Mouse (Mus musculus): ENCODE data around the gene Nbeal2. TPM values are rescaled to one million over a fixed set of nuclear protein-coding genes. Genes with fewer than 3 reads are reported as not detected.
"Not testable (repeated sequence)": the region's sequence is repeated elsewhere in the genome, so short reads cannot be mapped to it uniquely, and the experiment has no call there.

Nbeal2 gene
- polyA plus RNA-seq, 1 experiment from 2014 or later, result 8.6 TPM

- 66% methylated on average over 6 of the region's 6 CpGs for WGBS (ENCODE audit: missing documents)
- Histone ChIP-seq H3K36me3 (ENCODE audit: inconsistent target) (no peaks in the 10 kb centered on the region), H3K4me3 (ENCODE audit: inconsistent target) (no peak overlapping the region), H3K79me2 (ENCODE audit: inconsistent target) (peaks cover 90% of the 10 kb centered on the region), H3K27ac (peak overlapping the region; percentile 64)
These were observed 30.3 kb upstream of the Nbeal2 start for GRCm38 (mm10) chr9:110684100-110684831.

GRCm38 (mm10) chr9:110683574-110684099, 29.7 kb upstream of the Nbeal2 start:
- Histone ChIP-seq H3K36me3 (ENCODE audit: inconsistent target) (no peaks in the 10 kb centered on the region), H3K27ac (peak overlapping the region; percentile 80), H3K4me3 (ENCODE audit: inconsistent target) (no peak overlapping the region), H3K79me2 (ENCODE audit: inconsistent target) (peaks cover 90% of the 10 kb centered on the region)
- WGBS (ENCODE audit: missing documents), result 30% methylated on average over 3 of the region's 4 CpGs

- H3K4me3 ChIP-seq (ENCODE audit: inconsistent target); H3K36me3 ChIP-seq (ENCODE audit: inconsistent target): not testable (repeated sequence)
- Histone ChIP-seq H3K79me2 (ENCODE audit: inconsistent target) (peaks cover 87% of the 10 kb centered on the region), H3K27ac (peak overlapping the region; percentile 80)
- WGBS (ENCODE audit: missing documents), result 73% methylated on average over 3 of the region's 3 CpGs
These were observed 28.7 kb upstream of the Nbeal2 start for GRCm38 (mm10) chr9:110682697-110683096.

GRCm38 (mm10) chr9:110682255-110682654, 28.3 kb upstream of the Nbeal2 start:
- 37% methylated on average over 5 of the region's 5 CpGs for WGBS (ENCODE audit: missing documents)
- H3K79me2 ChIP-seq (ENCODE audit: inconsistent target), result peaks cover 83% of the 10 kb centered on the region
- no peaks in the 10 kb centered on the region for H3K36me3 ChIP-seq (ENCODE audit: inconsistent target)
- no peak overlapping the region for H3K4me3 ChIP-seq (ENCODE audit: inconsistent target)
- peak overlapping the region; percentile 80 for H3K27ac ChIP-seq

- Histone ChIP-seq H3K27ac (peak overlapping the region; percentile 80), H3K79me2 (ENCODE audit: inconsistent target) (peaks cover 78% of the 10 kb centered on the region), H3K36me3 (ENCODE audit: inconsistent target) (no peaks in the 10 kb centered on the region), H3K4me3 (ENCODE audit: inconsistent target) (no peak overlapping the region)
- 75% methylated on average over 7 of the region's 9 CpGs for WGBS (ENCODE audit: missing documents)
These were observed 27.9 kb upstream of the Nbeal2 start for GRCm38 (mm10) chr9:110681817-110682216.

- Histone ChIP-seq H3K36me3 (ENCODE audit: inconsistent target) (no peaks in the 10 kb centered on the region), H3K27ac (peak overlapping the region; percentile 80), H3K79me2 (ENCODE audit: inconsistent target) (peaks cover 69% of the 10 kb centered on the region), H3K4me3 (ENCODE audit: inconsistent target) (no peak overlapping the region)
- WGBS (ENCODE audit: missing documents), result 26% methylated on average over 7 of the region's 7 CpGs
These were observed 27.0 kb upstream of the Nbeal2 start for GRCm38 (mm10) chr9:110680736-110681507.

- 94% methylated on average over 5 of the region's 5 CpGs for WGBS (ENCODE audit: missing documents)
- Histone ChIP-seq H3K79me2 (ENCODE audit: inconsistent target) (peaks cover 69% of the 10 kb centered on the region), H3K36me3 (ENCODE audit: inconsistent target) (no peaks in the 10 kb centered on the region), H3K4me3 (ENCODE audit: inconsistent target) (no peak overlapping the region), H3K27ac (peak overlapping the region; percentile 78)
These were observed 24.9 kb upstream of the Nbeal2 start for GRCm38 (mm10) chr9:110678886-110679285.

GRCm38 (mm10) chr9:110676492-110676911, 22.5 kb upstream of the Nbeal2 start:
- H3K27ac ChIP-seq, result peak overlapping the region; percentile 78
- 1% methylated on average over 8 of the region's 8 CpGs for WGBS (ENCODE audit: missing documents)
- peaks cover 69% of the 10 kb centered on the region for H3K79me2 ChIP-seq (ENCODE audit: inconsistent target)
- H3K4me3 ChIP-seq (ENCODE audit: inconsistent target), result no peak overlapping the region
- H3K36me3 ChIP-seq (ENCODE audit: inconsistent target), result no peaks in the 10 kb centered on the region

- 38% methylated on average over 9 of the region's 10 CpGs for WGBS (ENCODE audit: missing documents)
- Histone ChIP-seq H3K4me3 (ENCODE audit: inconsistent target) (no peak overlapping the region), H3K36me3 (ENCODE audit: inconsistent target) (no peaks in the 10 kb centered on the region), H3K27ac (no peak overlapping the region), H3K79me2 (ENCODE audit: inconsistent target) (peaks cover 79% of the 10 kb centered on the region)
These were observed 19.3 kb upstream of the Nbeal2 start for GRCm38 (mm10) chr9:110673107-110673752.

- H3K79me2 ChIP-seq (ENCODE audit: inconsistent target), result peaks cover 83% of the 10 kb centered on the region
- no peak overlapping the region for H3K27ac ChIP-seq
- H3K36me3 ChIP-seq (ENCODE audit: inconsistent target), result no peaks in the 10 kb centered on the region
- H3K4me3 ChIP-seq (ENCODE audit: inconsistent target), result no peak overlapping the region
- WGBS (ENCODE audit: missing documents), result 72% methylated on average over 7 of the region's 7 CpGs
These were observed 18.6 kb upstream of the Nbeal2 start for GRCm38 (mm10) chr9:110672462-110673106.

- H3K79me2 ChIP-seq (ENCODE audit: inconsistent target), result peaks cover 100% of the 10 kb centered on the region
- no peak overlapping the region for H3K27ac ChIP-seq
- H3K4me3 ChIP-seq (ENCODE audit: inconsistent target), result no peak overlapping the region
- H3K36me3 ChIP-seq (ENCODE audit: inconsistent target), result no peaks in the 10 kb centered on the region
- 88% methylated on average over 5 of the region's 5 CpGs for WGBS (ENCODE audit: missing documents)
These were observed 15.8 kb upstream of the Nbeal2 start for GRCm38 (mm10) chr9:110669785-110670184.

GRCm38 (mm10) chr9:110668601-110669293, 14.8 kb upstream of the Nbeal2 start:
- Histone ChIP-seq H3K36me3 (ENCODE audit: inconsistent target) (no peaks in the 10 kb centered on the region), H3K79me2 (ENCODE audit: inconsistent target) (peaks cover 100% of the 10 kb centered on the region), H3K4me3 (ENCODE audit: inconsistent target) (no peak overlapping the region), H3K27ac (no peak overlapping the region)
- WGBS (ENCODE audit: missing documents), result 84% methylated on average over 6 of the region's 6 CpGs

- Histone ChIP-seq H3K36me3 (ENCODE audit: inconsistent target) (no peaks in the 10 kb centered on the region), H3K4me3 (ENCODE audit: inconsistent target) (no peak overlapping the region), H3K79me2 (ENCODE audit: inconsistent target) (peaks cover 100% of the 10 kb centered on the region), H3K27ac (peak overlapping the region; percentile 73)
- WGBS (ENCODE audit: missing documents), result 14% methylated on average over 4 of the region's 4 CpGs
These were observed 13.4 kb upstream of the Nbeal2 start for GRCm38 (mm10) chr9:110667219-110667836.
